Mouse (Mus musculus) MEL (cell line): Measurements from ENCODE around the gene Fndc5.

Source experiments
- CTCF ChIP-seq, 3 experiments: IDR thresholded peaks in 2 of 3; conservative IDR thresholded peaks in 1 of 3; 2 replicates each; pipeline ENCODE4 v1.5.1; 2011 to 2012; ENCODE audit warnings: low read length in 3 of 3, low read depth in 2 of 3, mild to moderate bottlenecking in 2 of 3, improper control_type of control experiment in 1 of 3, inconsistent platforms in 1 of 3, mixed read lengths in 1 of 3, moderate library complexity in 1 of 3; ENCODE audit not compliant: control insufficient read depth in 1 of 3, insufficient read depth in 1 of 3, poor library complexity in 1 of 3, severe bottlenecking in 1 of 3
- E2F4 ChIP-seq: IDR thresholded peaks from 2 replicates; pipeline ENCODE4 v1.6.1; 2011; ENCODE audit warnings: low read depth, low read length, improper control_type of control experiment, borderline replicate concordance
- EP300 ChIP-seq, 2 experiments: IDR thresholded peaks; 2 replicates each; pipeline ENCODE4 v1.6.1; 2011; ENCODE audit warnings: improper control_type of control experiment in 2 of 2, low read length in 2 of 2, low read depth in 1 of 2, mild to moderate bottlenecking in 1 of 2
- ETS1 ChIP-seq: IDR thresholded peaks from 2 replicates; pipeline ENCODE4 v1.6.1; 2012; ENCODE audit warnings: low read depth, mild to moderate bottlenecking, inconsistent platforms, low read length, improper control_type of control experiment, moderate library complexity
- GATA1 ChIP-seq: IDR thresholded peaks from 2 replicates; pipeline ENCODE4 v1.6.1; 2011; ENCODE audit warnings: low read depth, low read length, improper control_type of control experiment
- POLR2A ChIP-seq, 2 experiments: IDR thresholded peaks; 2 replicates each; pipeline ENCODE4 v1.6.1; 2011 to 2012; ENCODE audit warnings: low read length in 2 of 2, mild to moderate bottlenecking in 2 of 2, control low read depth in 1 of 2, improper control_type of control experiment in 1 of 2, low read depth in 1 of 2, moderate library complexity in 1 of 2; ENCODE audit not compliant: control insufficient read depth in 1 of 2, insufficient read depth in 1 of 2, poor library complexity in 1 of 2
- POLR2AphosphoS2 ChIP-seq: IDR thresholded peaks from 2 replicates; pipeline ENCODE4 v1.6.1; 2011; ENCODE audit warnings: low read length, improper control_type of control experiment
- SIN3A ChIP-seq: IDR thresholded peaks from 2 replicates; pipeline ENCODE4 v1.6.1; 2012; ENCODE audit warnings: low read length, improper control_type of control experiment, inconsistent platforms
- TAL1 ChIP-seq: IDR thresholded peaks from 2 replicates; pipeline ENCODE4 v1.6.1; 2012; ENCODE audit warnings: mild to moderate bottlenecking, inconsistent platforms, low read length, moderate library complexity, mixed read lengths
- TBP ChIP-seq: IDR thresholded peaks from 2 replicates; pipeline ENCODE4 v1.8.0; 2011; ENCODE audit warnings: low read depth, low read length, improper control_type of control experiment
- USF1 ChIP-seq: IDR thresholded peaks from 2 replicates; pipeline ENCODE4 v1.6.1; 2014; ENCODE audit warnings: low read depth, mild to moderate bottlenecking, inconsistent platforms, low read length, improper control_type of control experiment, moderate library complexity
- ZC3H11A ChIP-seq: IDR thresholded peaks from 2 replicates; pipeline ENCODE4 v1.6.1; 2012; ENCODE audit warnings: low read depth, mild to moderate bottlenecking, inconsistent platforms, low read length, improper control_type of control experiment
- ZMIZ1 ChIP-seq: IDR thresholded peaks from 2 replicates; pipeline ENCODE4 v1.6.1; 2012; ENCODE audit warnings: low read depth, mild to moderate bottlenecking, inconsistent platforms, low read length, improper control_type of control experiment, moderate library complexity

GRCm38 (mm10) chr4:129161581-129162255 is 24.9 kb downstream of the Fndc5 start:
- TF ChIP-seq SIN3A (no peak), POLR2A (IDR thresholded peaks at IDR 0.05; ENCODE audit: control insufficient read depth in 1 of 2, insufficient read depth in 1 of 2, low read depth in 1 of 2, low read length in 2 of 2, poor library complexity in 1 of 2) (no peak), GATA1 (no peak), CTCF (IDR thresholded peaks at IDR 0.05 in 2 of 3, conservative IDR thresholded peaks at IDR 0.05 in 1 of 3; ENCODE audit: control insufficient read depth in 1 of 3, insufficient read depth in 1 of 3, low read depth in 2 of 3, low read length in 3 of 3, poor library complexity in 1 of 3, severe bottlenecking in 1 of 3) (no peak), EP300 (IDR thresholded peaks at IDR 0.05; ENCODE audit: low read depth in 1 of 2, low read length in 2 of 2) (no peak), ZMIZ1 (no peak), ETS1 (no peak), ZC3H11A (no peak), TAL1 (no peak), TBP (no peak), POLR2AphosphoS2 (no peak), USF1 (no peak), E2F4 (no peak)
